Mouse (Mus musculus): ENCODE results near the gene Knl1. TPM values are rescaled to one million over a fixed set of nuclear protein-coding genes. Genes with fewer than 3 reads are reported as not detected.

Gene Knl1
- polyA plus RNA-seq, 1 experiment from 2014 or later = 31.7 TPM

Other genes starting within 250 kb of the Knl1 start
- 75.7 and 94.2 TPM in 2 replicates for gene Knstrn, start 233.1 kb upstream of the Knl1 start, polyA plus RNA-seq (2014; fragmentation: Nextera tagmentation; extraction: Ambion mirVana)
- 50.7 and 61.9 TPM in 2 replicates for gene Ivd, start 185.2 kb upstream of the Knl1 start, polyA plus RNA-seq (2014; fragmentation: Nextera tagmentation; extraction: Ambion mirVana)
- 1.3 and 1.6 TPM in 2 replicates for gene Bahd1, start 146.7 kb upstream of the Knl1 start, polyA plus RNA-seq (2014; fragmentation: Nextera tagmentation; extraction: Ambion mirVana)
- 51.3 and 56.0 TPM in 2 replicates for gene Chst14, start 120.6 kb upstream of the Knl1 start, polyA plus RNA-seq (2014; fragmentation: Nextera tagmentation; extraction: Ambion mirVana)
- gene Ccdc32, start 17.7 kb upstream of the Knl1 start, polyA plus RNA-seq (2014; fragmentation: Nextera tagmentation; extraction: Ambion mirVana) = 22.6 and 23.8 TPM in 2 replicates
- 2.9 and 3.6 TPM in 2 replicates for gene Rpusd2, start 12.3 kb upstream of the Knl1 start, polyA plus RNA-seq (2014; fragmentation: Nextera tagmentation; extraction: Ambion mirVana)
- gene Rad51, start 65.7 kb downstream of the Knl1 start, polyA plus RNA-seq (2014; fragmentation: Nextera tagmentation; extraction: Ambion mirVana) = 32.6 and 39.5 TPM in 2 replicates
- gene Rmdn3, start 109.9 kb downstream of the Knl1 start, polyA plus RNA-seq (2014; fragmentation: Nextera tagmentation; extraction: Ambion mirVana) = 34.8 and 37.5 TPM in 2 replicates
- gene Gchfr, start 120.7 kb downstream of the Knl1 start, polyA plus RNA-seq (2014; fragmentation: Nextera tagmentation; extraction: Ambion mirVana) = 8.4 and 11.2 TPM in 2 replicates
- gene Gm14137, start 127.4 kb downstream of the Knl1 start, polyA plus RNA-seq (2014; fragmentation: Nextera tagmentation; extraction: Ambion mirVana) = 0.48 and 1.1 TPM in 2 replicates
- 41.0 and 43.0 TPM in 2 replicates for gene Zfyve19, start 161.5 kb downstream of the Knl1 start, polyA plus RNA-seq (2014; fragmentation: Nextera tagmentation; extraction: Ambion mirVana)
- 15.7 and 19.8 TPM in 2 replicates for gene Dnajc17, start 161.7 kb downstream of the Knl1 start, polyA plus RNA-seq (2014; fragmentation: Nextera tagmentation; extraction: Ambion mirVana)
- gene Ppp1r14d, start 182.8 kb downstream of the Knl1 start, polyA plus RNA-seq (2014; fragmentation: Nextera tagmentation; extraction: Ambion mirVana) = 0.38 TPM in 1 of 2 replicates, not detected in the other
- 14.1 and 17.0 TPM in 2 replicates for gene Spint1, start 190.2 kb downstream of the Knl1 start, polyA plus RNA-seq (2014; fragmentation: Nextera tagmentation; extraction: Ambion mirVana)
- 9.8 and 10.4 TPM in 2 replicates for gene Rhov, start 224.2 kb downstream of the Knl1 start, polyA plus RNA-seq (2014; fragmentation: Nextera tagmentation; extraction: Ambion mirVana)
- gene Vps18, start 241.6 kb downstream of the Knl1 start, polyA plus RNA-seq (2014; fragmentation: Nextera tagmentation; extraction: Ambion mirVana) = 12.5 and 15.5 TPM in 2 replicates

All from embryonic facial prominence, embryonic 14.5 days (tissue).